Mouse (Mus musculus): ENCODE measurements around the gene Pla1a. TPM values are rescaled to one million over a fixed set of nuclear protein-coding genes. Genes with fewer than 3 reads are reported as not detected.

Pla1a gene
- polyA plus RNA-seq, 1 experiment from 2014 or later, result 0.28 TPM

DNA sequence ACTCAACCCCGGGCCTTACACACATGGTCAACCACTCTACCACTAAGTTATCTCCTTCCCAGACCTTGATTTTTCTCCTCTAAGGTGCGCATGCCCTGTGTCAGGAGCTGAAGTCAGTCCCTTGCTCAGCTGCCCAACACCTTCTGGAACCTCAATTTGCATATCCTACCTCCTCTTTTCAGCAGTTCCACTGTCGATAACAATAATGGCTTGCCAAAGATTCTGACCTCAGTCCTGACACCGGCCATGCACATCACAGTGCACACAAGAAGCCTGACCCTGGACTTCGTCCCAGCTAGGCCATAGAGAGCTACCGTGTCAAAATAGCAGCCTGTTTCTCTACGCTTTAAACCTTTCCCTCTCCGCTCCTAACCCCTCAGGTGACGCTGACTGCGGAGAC, 59.5 kb downstream of the Pla1a start:
- DNase-seq (ENCODE audit: low spot score), result no peak
- Histone ChIP-seq H3K9me3 (ENCODE audit: control insufficient read depth, low read length) (no peaks in the 10 kb centered on the region), H3K27me3 (ENCODE audit: control insufficient read depth, insufficient read depth, low read length) (no peaks in the 10 kb centered on the region), H3K9ac (ENCODE audit: low read depth, low read length) (no peak overlapping the region), H3K36me3 (ENCODE audit: control insufficient read depth, insufficient read depth, low read length) (no peaks in the 10 kb centered on the region), H3K4me1 (replicated peaks; ENCODE audit: control insufficient read depth, insufficient read depth, low read length) (no peaks in the 10 kb centered on the region), H3K4me3 (ENCODE audit: low read depth, low read length) (no peak overlapping the region), H3K27ac (ENCODE audit: low read depth, low read length) (no peak overlapping the region), H3K4me2 (replicated peaks; ENCODE audit: low read depth, low read length) (no peak overlapping the region)
- no peak for ATAC-seq (ENCODE audit: low FRiP score)
- WGBS, result 87% methylated on average over 10 of the region's 10 CpGs

DNA sequence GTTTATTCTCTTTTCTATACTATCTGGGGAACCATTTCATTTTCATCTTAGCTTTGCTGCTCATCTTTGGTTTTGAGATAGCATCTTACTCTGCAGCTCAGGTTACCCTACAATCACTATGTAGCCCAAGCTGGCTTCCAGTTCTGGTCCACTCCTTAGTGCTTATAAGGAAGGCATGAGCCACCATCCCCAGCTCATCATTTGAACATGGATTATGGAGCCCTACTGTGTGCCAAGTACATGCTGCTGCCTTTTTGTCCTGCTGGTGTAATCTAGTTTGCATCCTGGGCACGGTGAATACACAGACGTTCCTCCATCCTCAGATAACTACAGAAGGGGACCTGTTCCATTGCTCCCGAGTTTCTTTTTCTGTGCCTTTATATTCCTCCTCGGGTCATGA, 60.1 kb downstream of the Pla1a start:
- no peak overlapping the region for H3K4me3 ChIP-seq (ENCODE audit: low read depth, low read length)
- H3K4me2 ChIP-seq (replicated peaks; ENCODE audit: low read depth, low read length), result no peak overlapping the region
- H3K27me3 ChIP-seq (ENCODE audit: control insufficient read depth, insufficient read depth, low read length), result no peaks in the 10 kb centered on the region
- H3K27ac ChIP-seq (ENCODE audit: low read depth, low read length), result no peak overlapping the region
- no peak for ATAC-seq (ENCODE audit: low FRiP score)
- no peak overlapping the region for H3K9ac ChIP-seq (ENCODE audit: low read depth, low read length)
- no peaks in the 10 kb centered on the region for H3K9me3 ChIP-seq (ENCODE audit: control insufficient read depth, low read length)
- DNase-seq (ENCODE audit: low spot score), result no peak
- 88% methylated on average over 4 of the region's 4 CpGs for WGBS
- no peaks in the 10 kb centered on the region for H3K4me1 ChIP-seq (replicated peaks; ENCODE audit: control insufficient read depth, insufficient read depth, low read length)
- H3K36me3 ChIP-seq (ENCODE audit: control insufficient read depth, insufficient read depth, low read length), result no peaks in the 10 kb centered on the region

DNA sequence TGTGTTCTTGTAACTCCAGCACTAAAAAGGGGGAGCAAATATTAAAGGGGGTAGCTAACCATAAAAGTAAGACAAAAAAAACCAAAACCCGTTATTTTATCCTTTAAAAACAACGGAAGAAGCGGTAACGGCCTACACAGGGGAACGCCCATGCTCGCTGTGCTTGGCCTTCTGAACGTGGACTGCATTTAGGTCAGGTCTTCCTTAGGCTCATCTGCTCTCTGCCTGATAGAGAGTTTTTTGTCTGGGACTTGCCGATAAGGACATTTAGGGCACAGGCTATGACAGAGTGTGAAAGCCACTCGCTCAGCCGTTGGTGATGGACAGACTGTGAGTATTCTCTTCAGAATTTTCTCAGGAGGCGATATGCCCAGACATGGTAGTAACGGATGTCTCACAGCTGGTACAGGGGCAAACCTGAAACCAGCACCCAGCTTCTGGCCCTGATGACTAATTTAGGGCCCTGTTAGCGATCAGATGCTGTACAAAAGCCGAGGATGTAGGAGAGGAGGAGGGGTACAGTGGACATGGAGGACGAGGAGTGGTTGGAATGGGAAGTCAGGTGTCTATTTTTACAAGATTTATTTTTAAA, 61.1 kb downstream of the Pla1a start:
- H3K36me3 ChIP-seq (ENCODE audit: control insufficient read depth, insufficient read depth, low read length), result no peaks in the 10 kb centered on the region
- H3K9me3 ChIP-seq (ENCODE audit: control insufficient read depth, low read length), result no peaks in the 10 kb centered on the region
- 91% methylated on average over 15 of the region's 15 CpGs for WGBS
- H3K27ac ChIP-seq (ENCODE audit: low read depth, low read length), result 0 out of 2 replicates have a peak overlapping the region, but pooled peaks have one; percentile 36
- no peak for ATAC-seq (ENCODE audit: low FRiP score)
- no peak overlapping the region for H3K9ac ChIP-seq (ENCODE audit: low read depth, low read length)
- DNase-seq (ENCODE audit: low spot score), result no peak
- no peaks in the 10 kb centered on the region for H3K27me3 ChIP-seq (ENCODE audit: control insufficient read depth, insufficient read depth, low read length)
- H3K4me1 ChIP-seq (replicated peaks; ENCODE audit: control insufficient read depth, insufficient read depth, low read length), result no peaks in the 10 kb centered on the region
- no peak overlapping the region for H3K4me2 ChIP-seq (replicated peaks; ENCODE audit: low read depth, low read length)
- H3K4me3 ChIP-seq (ENCODE audit: low read depth, low read length), result no peak overlapping the region

DNA sequence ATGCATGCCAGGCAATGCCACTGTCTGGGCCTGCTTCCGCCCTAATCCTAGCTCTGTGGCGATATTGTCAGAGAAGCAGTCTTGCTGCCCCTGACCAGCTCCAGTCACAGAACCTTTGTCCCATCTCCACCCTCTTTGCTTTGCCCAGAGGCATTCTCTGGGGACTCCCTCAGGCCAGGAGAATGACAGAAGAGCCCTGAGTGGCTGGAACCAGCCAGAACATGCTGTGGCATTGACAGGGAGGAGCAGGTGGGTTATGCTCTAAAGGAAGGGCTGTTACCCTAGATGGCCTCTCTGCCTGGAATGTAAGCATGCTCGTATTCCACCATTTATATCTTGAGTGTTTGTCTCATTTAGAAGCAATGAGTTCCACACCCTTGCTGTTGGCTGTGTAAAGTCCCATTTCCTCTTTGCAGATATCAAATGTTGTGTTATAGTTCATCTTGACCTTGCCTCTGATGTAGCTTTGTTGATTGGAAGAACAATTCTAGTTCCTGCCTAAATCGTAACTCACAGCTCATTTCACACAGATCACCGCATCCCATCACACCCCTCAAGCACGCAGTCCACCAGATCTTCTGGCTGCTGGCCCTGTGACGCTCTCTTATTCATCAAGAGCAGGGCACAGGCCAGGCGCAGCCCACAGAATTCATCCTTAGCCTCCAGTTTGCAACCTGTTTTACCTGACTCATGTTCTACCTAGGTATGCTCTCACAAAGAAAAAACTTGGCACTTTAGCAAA, 62.1 kb downstream of the Pla1a start:
- no peak for ATAC-seq (ENCODE audit: low FRiP score)
- Histone ChIP-seq H3K4me2 (replicated peaks; ENCODE audit: low read depth, low read length) (no peak overlapping the region), H3K27ac (ENCODE audit: low read depth, low read length) (no peak overlapping the region), H3K36me3 (ENCODE audit: control insufficient read depth, insufficient read depth, low read length) (no peaks in the 10 kb centered on the region), H3K4me1 (replicated peaks; ENCODE audit: control insufficient read depth, insufficient read depth, low read length) (no peaks in the 10 kb centered on the region), H3K4me3 (ENCODE audit: low read depth, low read length) (no peak overlapping the region), H3K27me3 (ENCODE audit: control insufficient read depth, insufficient read depth, low read length) (no peaks in the 10 kb centered on the region), H3K9me3 (ENCODE audit: control insufficient read depth, low read length) (no peaks in the 10 kb centered on the region), H3K9ac (ENCODE audit: low read depth, low read length) (no peak overlapping the region)
- 89% methylated on average over 8 of the region's 8 CpGs for WGBS
- no peak for DNase-seq (ENCODE audit: low spot score)

- no peak overlapping the region for H3K4me2 ChIP-seq (replicated peaks; ENCODE audit: low read depth, low read length)
- H3K36me3 ChIP-seq (ENCODE audit: control insufficient read depth, insufficient read depth, low read length), result no peaks in the 10 kb centered on the region
- H3K4me1 ChIP-seq (replicated peaks; ENCODE audit: control insufficient read depth, insufficient read depth, low read length), result no peaks in the 10 kb centered on the region
- ATAC-seq (ENCODE audit: low FRiP score) (no peak), DNase-seq (ENCODE audit: low spot score) (no peak)
- H3K4me3 ChIP-seq (ENCODE audit: low read depth, low read length), result no peak overlapping the region
- H3K27me3 ChIP-seq (ENCODE audit: control insufficient read depth, insufficient read depth, low read length), result no peaks in the 10 kb centered on the region
- H3K9ac ChIP-seq (ENCODE audit: low read depth, low read length), result 0 out of 2 replicates have a peak overlapping the region, but pooled peaks have one; percentile 7
- 82% methylated on average over 4 of the region's 4 CpGs for WGBS
- H3K9me3 ChIP-seq (ENCODE audit: control insufficient read depth, low read length), result no peaks in the 10 kb centered on the region
- no peak overlapping the region for H3K27ac ChIP-seq (ENCODE audit: low read depth, low read length)
Measured at GRCm38 (mm10) chr16:38369992-38370484, 62.9 kb downstream of the Pla1a start.

DNA sequence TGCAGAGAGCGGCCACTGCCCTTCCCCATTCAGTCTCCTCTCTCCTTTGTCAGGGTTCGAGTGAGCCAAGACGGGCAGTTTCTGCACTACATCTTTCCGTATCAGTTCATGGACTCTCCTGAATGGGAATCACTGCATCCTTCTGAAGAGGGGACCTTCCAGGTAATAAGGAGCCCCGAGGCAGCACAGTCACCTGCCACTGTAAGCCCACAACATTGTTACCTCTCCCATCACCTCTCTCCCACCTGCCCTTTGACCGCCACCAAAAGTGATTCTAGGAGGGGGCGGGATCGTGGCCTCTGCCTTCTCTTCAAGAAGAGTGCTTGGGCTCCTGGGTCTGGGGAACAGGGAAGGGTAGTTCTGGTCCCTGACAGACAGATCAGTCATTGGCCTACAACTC, 63.5 kb downstream of the Pla1a start:
- Histone ChIP-seq H3K4me3 (ENCODE audit: low read depth, low read length) (no peak overlapping the region), H3K4me2 (replicated peaks; ENCODE audit: low read depth, low read length) (no peak overlapping the region), H3K9me3 (ENCODE audit: control insufficient read depth, low read length) (no peaks in the 10 kb centered on the region), H3K9ac (ENCODE audit: low read depth, low read length) (no peak overlapping the region), H3K4me1 (replicated peaks; ENCODE audit: control insufficient read depth, insufficient read depth, low read length) (no peaks in the 10 kb centered on the region), H3K36me3 (ENCODE audit: control insufficient read depth, insufficient read depth, low read length) (no peaks in the 10 kb centered on the region), H3K27me3 (ENCODE audit: control insufficient read depth, insufficient read depth, low read length) (no peaks in the 10 kb centered on the region), H3K27ac (ENCODE audit: low read depth, low read length) (no peak overlapping the region)
- 86% methylated on average over 8 of the region's 8 CpGs for WGBS
- no peak for ATAC-seq (ENCODE audit: low FRiP score)
- no peak for DNase-seq (ENCODE audit: low spot score)

DNA sequence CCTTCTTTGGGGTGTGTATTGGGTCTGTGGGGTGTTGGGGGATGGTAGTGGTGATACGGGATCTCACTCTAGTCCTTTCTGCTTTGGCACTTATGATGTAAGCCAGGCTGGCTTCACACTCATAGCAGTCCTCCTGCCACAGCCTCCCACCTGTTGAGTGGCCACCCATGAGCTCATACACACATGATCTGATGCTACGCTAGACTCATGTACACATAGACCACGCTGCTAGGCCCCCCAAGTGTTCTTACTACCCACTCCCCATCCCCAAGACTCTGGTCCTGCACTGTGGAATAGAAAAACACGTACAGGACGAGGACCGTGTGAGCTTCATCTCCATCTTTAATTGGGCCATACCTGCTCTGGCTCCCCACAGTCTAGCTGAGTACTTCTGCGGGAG, 63.9 kb downstream of the Pla1a start:
- no peak overlapping the region for H3K4me2 ChIP-seq (replicated peaks; ENCODE audit: low read depth, low read length)
- H3K9me3 ChIP-seq (ENCODE audit: control insufficient read depth, low read length), result no peaks in the 10 kb centered on the region
- H3K27me3 ChIP-seq (ENCODE audit: control insufficient read depth, insufficient read depth, low read length), result no peaks in the 10 kb centered on the region
- H3K36me3 ChIP-seq (ENCODE audit: control insufficient read depth, insufficient read depth, low read length), result no peaks in the 10 kb centered on the region
- ATAC-seq (ENCODE audit: low FRiP score) (no peak), DNase-seq (ENCODE audit: low spot score) (no peak)
- no peaks in the 10 kb centered on the region for H3K4me1 ChIP-seq (replicated peaks; ENCODE audit: control insufficient read depth, insufficient read depth, low read length)
- 89% methylated on average over 7 of the region's 7 CpGs for WGBS
- no peak overlapping the region for H3K27ac ChIP-seq (ENCODE audit: low read depth, low read length)
- H3K9ac ChIP-seq (ENCODE audit: low read depth, low read length), result no peak overlapping the region
- H3K4me3 ChIP-seq (ENCODE audit: low read depth, low read length), result no peak overlapping the region

GRCm38 (mm10) chr16:38368336-38368735, 64.6 kb downstream of the Pla1a start:
- no peaks in the 10 kb centered on the region for H3K4me1 ChIP-seq (replicated peaks; ENCODE audit: control insufficient read depth, insufficient read depth, low read length)
- H3K36me3 ChIP-seq (ENCODE audit: control insufficient read depth, insufficient read depth, low read length), result no peaks in the 10 kb centered on the region
- ATAC-seq (ENCODE audit: low FRiP score) (no peak), DNase-seq (ENCODE audit: low spot score) (no peak)
- WGBS, result 70% methylated on average over 10 of the region's 10 CpGs
- no peak overlapping the region for H3K4me3 ChIP-seq (ENCODE audit: low read depth, low read length)
- no peak overlapping the region for H3K9ac ChIP-seq (ENCODE audit: low read depth, low read length)
- H3K27ac ChIP-seq (ENCODE audit: low read depth, low read length), result no peak overlapping the region
- no peaks in the 10 kb centered on the region for H3K27me3 ChIP-seq (ENCODE audit: control insufficient read depth, insufficient read depth, low read length)
- no peaks in the 10 kb centered on the region for H3K9me3 ChIP-seq (ENCODE audit: control insufficient read depth, low read length)
- H3K4me2 ChIP-seq (replicated peaks; ENCODE audit: low read depth, low read length), result no peak overlapping the region

- H3K9ac ChIP-seq (ENCODE audit: low read depth, low read length), result no peak overlapping the region
- H3K27me3 ChIP-seq (ENCODE audit: control insufficient read depth, insufficient read depth, low read length), result no peaks in the 10 kb centered on the region
- no peak for DNase-seq (ENCODE audit: low spot score)
- no peaks in the 10 kb centered on the region for H3K9me3 ChIP-seq (ENCODE audit: control insufficient read depth, low read length)
- no peak overlapping the region for H3K27ac ChIP-seq (ENCODE audit: low read depth, low read length)
- H3K4me1 ChIP-seq (replicated peaks; ENCODE audit: control insufficient read depth, insufficient read depth, low read length), result no peaks in the 10 kb centered on the region
- H3K36me3 ChIP-seq (ENCODE audit: control insufficient read depth, insufficient read depth, low read length), result no peaks in the 10 kb centered on the region
- no peak overlapping the region for H3K4me2 ChIP-seq (replicated peaks; ENCODE audit: low read depth, low read length)
- H3K4me3 ChIP-seq (ENCODE audit: low read depth, low read length), result no peak overlapping the region
- WGBS, result 92% methylated on average over 4 of the region's 4 CpGs
- no peak for ATAC-seq (ENCODE audit: low FRiP score)
Measured at GRCm38 (mm10) chr16:38366231-38366630, 66.7 kb downstream of the Pla1a start.

Measured in hindbrain, embryonic 11.5 days (tissue).